In genomic region chr15:13088504-13089058, GRCm38 (mm10) we compare ENCODE assay signal across 8 mouse cellular contexts.
DNase-seq lines count a peak whose midpoint lies in the region; ATAC-seq and TF ChIP-seq lines count a peak whose summit lies in the region.

No protein-coding gene starts in this region.

- no peaks in the 10 kb centered on the region for H3K36me3 ChIP-seq in forebrain, embryonic 14.5 days (ENCODE audit: control insufficient read depth, insufficient read depth, low read length)
- H3K36me3 ChIP-seq in intestine, postnatal 0 days (ENCODE audit: control insufficient read depth, insufficient read depth) = no peaks in the 10 kb centered on the region
- H3K36me3 ChIP-seq in limb, embryonic 11.5 days (ENCODE audit: control insufficient read depth, insufficient read depth, low read length) = no peaks in the 10 kb centered on the region
- no peaks in the 10 kb centered on the region for H3K36me3 ChIP-seq in neural tube, embryonic 15.5 days

- H3K9ac ChIP-seq in forebrain, embryonic 14.5 days (ENCODE audit: low read length) = no peak overlapping the region
- no peak overlapping the region for H3K9ac ChIP-seq in intestine, postnatal 0 days (ENCODE audit: low read depth, low read length)
- no peak overlapping the region for H3K9ac ChIP-seq in limb, embryonic 11.5 days (ENCODE audit: low read length)
- H3K9ac ChIP-seq in neural tube, embryonic 15.5 days (replicated peaks) = no peak overlapping the region

- no peak overlapping the region for H3K4me2 ChIP-seq in forebrain, embryonic 14.5 days (ENCODE audit: low read length)
- no peak overlapping the region for H3K4me2 ChIP-seq in intestine, postnatal 0 days (replicated peaks; ENCODE audit: low read depth)
- no peak overlapping the region for H3K4me2 ChIP-seq in limb, embryonic 11.5 days (ENCODE audit: low read depth, severe bottlenecking)
- H3K4me2 ChIP-seq in neural tube, embryonic 15.5 days = no peak overlapping the region

- no peak overlapping the region for H3K4me3 ChIP-seq in forebrain, embryonic 14.5 days (ENCODE audit: low read depth, low read length)
- H3K4me3 ChIP-seq in intestine, postnatal 0 days (ENCODE audit: low read depth, low read length) = no peak overlapping the region
- H3K4me3 ChIP-seq in limb, embryonic 11.5 days (ENCODE audit: low read depth, low read length) = no peak overlapping the region
- H3K4me3 ChIP-seq in neural tube, embryonic 15.5 days (replicated peaks) = no peak overlapping the region

- peak; percentile 83 for TF ChIP-seq CTCF in intestine, postnatal 0 days (IDR thresholded peaks at IDR 0.05; ENCODE audit: low read depth)

- no peaks in the 10 kb centered on the region for H3K4me1 ChIP-seq in forebrain, embryonic 14.5 days (ENCODE audit: control insufficient read depth, insufficient read depth, low read length)
- H3K4me1 ChIP-seq in intestine, postnatal 0 days (replicated peaks; ENCODE audit: control insufficient read depth, insufficient read depth, low read length) = no peaks in the 10 kb centered on the region
- H3K4me1 ChIP-seq in limb, embryonic 11.5 days (ENCODE audit: control insufficient read depth, insufficient read depth, low read length) = no peaks in the 10 kb centered on the region
- H3K4me1 ChIP-seq in neural tube, embryonic 15.5 days = 0 out of 2 replicates have a peak, but pooled peaks cover 4% of the 10 kb centered on the region

- DNase-seq in ovary, postnatal 14 days (ENCODE audit: low spot score) = peak; percentile 34
- no peak for DNase-seq in ovary, adult 18-20 months (ENCODE audit: low spot score)
- peak; percentile 6 for DNase-seq in c-Kit-negative CD71-positive TER-119-positive erythroid progenitor cells, embryonic 14.5 days (ENCODE audit: low read depth, low spot score)
- DNase-seq in forebrain, embryonic 14.5 days (ENCODE audit: low spot score) = peak; percentile 72
- peak; percentile 85 for DNase-seq in limb, embryonic 11.5 days (ENCODE audit: low spot score)
- no peak for DNase-seq in T-cell, adult 2 months (ENCODE audit: low spot score)

- no peaks in the 10 kb centered on the region for H3K9me3 ChIP-seq in forebrain, embryonic 14.5 days (replicated peaks; ENCODE audit: control insufficient read depth, low read length)
- H3K9me3 ChIP-seq in intestine, postnatal 0 days (ENCODE audit: control insufficient read depth) = no peaks in the 10 kb centered on the region
- H3K9me3 ChIP-seq in limb, embryonic 11.5 days (ENCODE audit: control insufficient read depth, low read length) = no peaks in the 10 kb centered on the region
- no peaks in the 10 kb centered on the region for H3K9me3 ChIP-seq in neural tube, embryonic 15.5 days (replicated peaks)

- peak; percentile 86 for ATAC-seq in forebrain, embryonic 14.5 days
- ATAC-seq in intestine, postnatal 0 days = no peak
- no peak for ATAC-seq in limb, embryonic 11.5 days (ENCODE audit: insufficient number of reproducible peaks, low FRiP score, low TSS enrichment, low read depth)
- peak; percentile 53; the same call in 1 of the 2 replicates for ATAC-seq in neural tube, embryonic 15.5 days (ENCODE audit: low FRiP score)

- H3K27me3 ChIP-seq in forebrain, embryonic 14.5 days (replicated peaks; ENCODE audit: control insufficient read depth, insufficient read depth, low read length) = no peaks in the 10 kb centered on the region
- H3K27me3 ChIP-seq in intestine, postnatal 0 days (replicated peaks; ENCODE audit: control insufficient read depth, insufficient read depth, low read length) = no peaks in the 10 kb centered on the region
- no peaks in the 10 kb centered on the region for H3K27me3 ChIP-seq in limb, embryonic 11.5 days (ENCODE audit: control insufficient read depth, insufficient read depth, low read length)
- no peaks in the 10 kb centered on the region for H3K27me3 ChIP-seq in neural tube, embryonic 15.5 days (replicated peaks)

- 41% methylated on average over 7 of the region's 7 CpGs for WGBS in forebrain, embryonic 14.5 days
- WGBS in intestine, postnatal 0 days = 50% methylated on average over 7 of the region's 7 CpGs
- 57% methylated on average over 7 of the region's 7 CpGs for WGBS in limb, embryonic 11.5 days
- WGBS in neural tube, embryonic 15.5 days = 51% methylated on average over 7 of the region's 7 CpGs

- H3K27ac ChIP-seq in forebrain, embryonic 14.5 days (ENCODE audit: low read depth, low read length) = no peak overlapping the region
- H3K27ac ChIP-seq in intestine, postnatal 0 days (ENCODE audit: low read depth, low read length) = no peak overlapping the region
- H3K27ac ChIP-seq in limb, embryonic 11.5 days (replicated peaks; ENCODE audit: low read depth, low read length) = no peak overlapping the region
- H3K27ac ChIP-seq in neural tube, embryonic 15.5 days (replicated peaks) = no peak overlapping the region

Comparison
In these comparisons a context has a peak if more than half of its experiments do, and no peak if none do; other contexts are left out.
1. DNase-seq: peak in ovary, postnatal 14 days (single experiment), c-Kit-negative CD71-positive TER-119-positive erythroid progenitor cells, embryonic 14.5 days (single experiment), forebrain, embryonic 14.5 days (single experiment) and limb, embryonic 11.5 days (single experiment); none in ovary, adult 18-20 months (single experiment) and T-cell, adult 2 months (single experiment).
2. ATAC-seq: peak in forebrain, embryonic 14.5 days (single experiment) and neural tube, embryonic 15.5 days (single experiment); none in intestine, postnatal 0 days (single experiment) and limb, embryonic 11.5 days (single experiment).